Mouse (Mus musculus) layer of hippocampus, adult 18-20 months (tissue): ENCODE results near the gene Anks1. TPM values are rescaled to one million over a fixed set of nuclear protein-coding genes. Genes with fewer than 3 reads are reported as not detected.

Experiments
- DNase-seq, 2 experiments: peaks; one replicate each; pipeline ENCODE4 v3.0.0; 2022; ENCODE audit warnings: low spot score in 2 of 2
- total RNA-seq, 2 experiments: library from RNA; stranded (reverse); gene quantifications; 2 replicates each; pipeline ENCODE4 v1.2.3; 2021

Anks1 gene
- total RNA-seq, 2 experiments from 2014 or later = 37.2 to 41.4 TPM

DNA sequence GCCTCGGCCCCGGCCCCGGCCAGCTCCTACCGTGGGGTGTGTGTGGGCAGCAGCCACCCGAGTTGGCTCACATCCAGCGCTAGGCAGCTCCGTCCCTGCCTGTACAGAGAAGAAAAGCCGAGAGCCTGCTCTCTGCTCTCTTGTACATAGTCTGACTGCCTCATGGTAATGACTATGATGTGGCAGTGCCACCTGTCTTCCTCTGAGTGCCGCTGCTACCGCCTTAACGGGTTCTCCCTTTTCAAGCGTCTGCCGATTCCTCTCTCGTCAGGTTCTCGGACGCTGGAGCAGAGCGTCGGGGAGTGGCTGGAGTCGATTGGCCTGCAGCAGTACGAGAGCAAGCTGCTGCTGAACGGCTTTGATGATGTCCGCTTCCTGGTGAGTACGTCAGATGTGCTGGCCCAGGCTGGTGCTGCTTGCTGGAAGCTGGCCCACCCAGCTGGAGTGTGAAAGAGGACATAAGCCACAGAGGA is 133.2 kb downstream of the Anks1 start:
- peak; percentile 53 to 63 for DNase-seq

DNA sequence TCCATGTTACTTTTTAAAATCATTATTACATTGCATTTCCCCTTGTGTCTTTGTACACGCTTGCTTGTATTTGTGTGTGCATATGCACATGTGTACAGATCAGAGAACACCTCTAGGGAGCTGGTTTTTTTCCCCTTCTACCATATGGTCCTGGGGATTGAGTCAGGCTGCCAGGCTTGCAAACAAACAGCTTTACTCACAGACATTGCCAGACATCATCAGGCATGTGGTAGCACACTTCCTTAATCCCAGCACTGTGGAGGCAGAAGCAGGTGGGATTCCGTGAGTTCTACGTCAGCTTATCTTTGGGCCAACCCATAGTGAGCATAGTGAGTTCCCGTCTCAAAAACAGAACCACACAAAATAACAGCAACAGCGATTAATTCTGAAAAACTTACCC is 137.9 kb downstream of the Anks1 start:
- no peak for DNase-seq

DNA sequence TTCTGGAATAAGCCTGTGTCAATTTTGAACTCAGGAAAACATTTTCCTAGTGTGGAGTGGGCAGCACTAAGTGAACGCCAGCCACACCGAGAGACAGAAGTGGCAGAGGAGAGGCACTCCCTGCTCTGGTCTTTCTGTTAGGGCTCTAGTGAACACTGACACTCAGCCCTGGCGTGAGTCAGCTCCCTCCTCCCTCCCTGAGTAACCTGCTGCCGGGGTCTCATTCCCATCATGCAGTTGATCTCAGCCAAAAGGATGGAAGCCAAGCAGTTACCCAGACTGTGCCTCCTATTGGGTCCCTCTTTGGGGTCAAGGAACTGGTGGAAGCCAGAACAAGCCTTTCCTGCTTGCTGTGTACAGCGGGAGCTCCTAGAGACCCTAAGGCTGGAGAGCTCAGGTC is 138.4 kb downstream of the Anks1 start:
- DNase-seq = no peak

DNA sequence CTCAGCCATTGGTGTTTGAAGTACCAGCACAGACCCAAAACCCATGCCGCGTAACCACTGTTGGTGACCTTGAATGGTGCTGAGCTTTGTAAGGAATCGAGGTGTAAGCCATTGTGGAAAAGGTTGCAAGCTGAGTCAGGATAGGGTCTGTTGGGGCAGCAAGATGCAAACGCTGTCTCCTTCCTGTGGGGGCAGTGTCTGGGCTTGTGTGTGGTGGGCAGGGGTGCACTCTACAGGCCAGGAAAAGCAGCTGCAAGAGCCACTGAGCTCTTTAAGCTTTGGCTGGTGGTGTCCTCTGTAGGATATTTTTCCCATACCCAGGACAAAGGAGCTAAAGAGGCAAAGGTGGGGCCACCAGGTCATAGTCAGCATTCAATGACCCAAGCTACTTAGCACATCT is 139.3 kb downstream of the Anks1 start:
- DNase-seq = no peak

DNA sequence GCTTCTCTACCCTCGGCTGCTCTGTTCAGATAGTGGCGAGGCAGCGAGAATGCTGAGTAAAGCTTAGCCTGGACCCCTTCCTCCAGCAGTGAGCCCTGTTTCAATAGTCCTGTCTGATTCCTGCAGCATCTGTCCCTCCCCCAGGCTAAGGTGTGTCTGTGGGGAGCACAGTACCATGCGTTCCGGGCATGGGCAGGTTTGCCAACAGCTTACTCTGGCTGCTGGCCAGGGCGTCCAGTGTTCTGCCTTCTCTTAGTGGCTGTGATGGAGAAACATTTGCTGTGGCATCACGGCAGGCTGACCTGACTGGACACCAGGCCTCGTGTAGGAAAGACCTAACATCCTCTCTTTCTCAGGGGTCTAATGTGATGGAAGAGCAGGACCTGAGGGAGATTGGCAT is 141.1 kb downstream of the Anks1 start:
- no peak for DNase-seq

DNA sequence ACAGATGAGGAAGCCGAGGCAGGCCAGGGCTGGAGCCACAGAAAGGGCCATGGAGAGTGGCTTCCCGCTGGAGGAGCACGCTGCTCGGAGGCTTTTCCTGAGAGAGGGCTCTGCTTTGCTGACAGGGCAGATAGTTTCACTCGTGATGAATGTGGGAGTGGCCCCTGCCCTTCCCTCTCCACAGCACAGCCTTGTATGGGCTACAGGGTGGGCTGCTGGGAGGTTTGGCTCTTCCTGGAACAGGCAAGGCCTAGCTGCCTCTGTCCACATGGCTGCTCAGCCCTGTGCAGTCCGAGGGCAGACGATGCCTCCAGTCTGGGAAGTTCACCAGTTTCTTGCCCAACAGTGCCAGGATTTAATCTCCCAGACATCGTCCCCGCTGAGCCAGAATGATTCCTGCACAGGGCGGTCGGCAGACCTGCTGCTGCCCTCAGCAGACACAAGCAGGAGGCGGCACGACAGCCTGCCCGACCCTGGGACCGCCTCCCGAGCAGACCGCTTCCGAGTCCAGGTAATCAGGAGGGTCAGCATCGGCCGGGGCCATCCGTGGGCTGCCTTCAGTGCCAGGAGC is 143.3 kb downstream of the Anks1 start:
- no peak for DNase-seq

DNA sequence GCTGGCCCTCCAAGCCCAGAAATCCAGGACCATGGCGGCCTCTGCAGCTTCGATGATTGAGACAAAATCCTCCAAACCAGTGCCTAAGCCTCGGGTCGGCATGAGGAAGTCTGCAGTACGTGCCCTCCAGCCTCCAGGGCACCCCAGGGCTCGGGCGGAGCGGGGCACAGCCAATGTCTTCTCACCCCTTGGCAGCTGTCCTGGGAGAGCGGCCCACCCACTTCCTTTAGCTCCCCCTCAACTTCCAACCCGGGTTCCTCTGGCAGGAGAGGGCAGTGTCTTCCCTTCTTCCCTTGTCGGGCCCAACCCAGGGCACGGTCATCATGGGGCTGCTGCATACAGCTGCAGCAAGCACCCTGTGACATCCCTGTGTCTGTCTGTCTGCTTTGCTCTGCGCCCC is 149.2 kb downstream of the Anks1 start:
- DNase-seq = no peak

DNA sequence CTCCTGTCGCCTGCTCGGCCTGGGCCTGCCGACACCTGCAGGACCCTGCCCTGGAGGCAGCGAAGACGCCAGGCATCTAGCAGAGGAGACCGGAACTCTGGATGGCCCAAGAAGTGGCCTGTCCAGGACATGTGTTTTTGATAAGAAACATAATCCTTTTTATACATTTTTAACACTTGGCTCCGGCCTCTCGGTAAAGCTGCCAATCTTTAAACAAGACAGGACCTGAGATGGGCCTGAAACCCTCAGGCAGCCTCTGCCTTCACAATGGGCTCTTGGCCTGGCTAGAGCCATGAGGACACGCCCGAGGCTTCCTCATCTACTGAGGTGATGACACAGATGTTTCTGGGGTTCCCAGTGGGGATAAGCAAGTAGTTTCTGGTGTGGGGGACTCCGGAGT is 151.6 kb downstream of the Anks1 start:
- no peak for DNase-seq

DNA sequence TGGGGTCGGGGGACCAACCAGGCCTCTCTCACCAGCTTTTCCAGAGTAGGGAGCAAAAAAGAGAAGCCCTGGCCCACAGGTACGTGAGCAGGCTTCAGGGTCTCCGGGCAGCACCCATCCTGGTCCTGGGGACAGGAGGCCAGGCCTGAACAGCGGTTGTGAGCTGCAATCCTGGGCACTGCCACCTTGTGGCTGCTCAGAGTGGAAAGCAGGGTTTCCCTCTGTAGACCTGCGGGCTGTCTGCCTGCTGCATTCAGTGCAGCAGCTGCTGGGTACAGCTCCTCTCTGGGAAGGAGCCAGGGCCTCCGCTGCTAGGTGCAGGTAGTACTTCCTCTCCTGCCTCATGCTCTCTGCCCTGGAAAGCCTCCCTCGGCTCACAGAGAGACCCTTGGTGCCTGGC is 152.4 kb downstream of the Anks1 start:
- no peak for DNase-seq

DNA sequence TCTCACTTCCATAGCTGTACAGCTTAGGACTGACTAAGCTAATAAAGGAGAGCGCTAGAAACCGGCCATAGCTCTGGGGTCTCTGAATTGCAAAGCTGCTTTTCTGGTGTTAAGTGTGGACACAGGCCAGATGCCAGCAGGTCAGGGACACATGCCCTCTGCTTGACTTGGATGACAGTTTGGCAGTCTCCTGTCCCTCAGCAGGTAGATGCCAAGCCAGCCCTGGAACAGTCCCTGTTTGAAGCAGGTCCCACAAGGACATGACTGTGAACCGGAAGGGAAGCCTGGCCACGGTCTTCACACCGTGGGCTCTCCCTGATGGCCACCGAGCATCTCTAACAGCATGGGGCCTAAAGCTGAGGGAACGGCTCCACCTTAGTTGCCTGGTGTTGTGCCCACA is 153.6 kb downstream of the Anks1 start:
- no peak for DNase-seq

DNA sequence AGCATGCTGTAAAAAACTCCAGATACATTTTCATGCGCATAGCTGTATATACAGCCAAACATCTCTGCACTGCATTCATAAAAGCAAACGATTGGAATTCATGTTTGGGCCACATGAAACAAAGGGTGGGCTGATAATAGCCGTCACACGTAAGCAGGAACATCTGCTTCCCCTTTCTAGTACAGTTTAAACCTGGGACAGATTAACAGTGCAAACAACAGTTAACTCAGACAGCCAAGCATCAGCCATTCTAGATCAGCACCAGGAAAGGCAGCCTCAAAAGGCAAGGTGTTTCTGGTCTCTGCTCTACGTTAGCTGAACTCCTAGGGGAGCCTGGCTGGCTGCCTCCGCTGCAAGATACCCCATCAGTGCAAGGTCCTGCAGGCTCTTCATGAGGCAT is 154.1 kb downstream of the Anks1 start:
- DNase-seq = no peak

DNA sequence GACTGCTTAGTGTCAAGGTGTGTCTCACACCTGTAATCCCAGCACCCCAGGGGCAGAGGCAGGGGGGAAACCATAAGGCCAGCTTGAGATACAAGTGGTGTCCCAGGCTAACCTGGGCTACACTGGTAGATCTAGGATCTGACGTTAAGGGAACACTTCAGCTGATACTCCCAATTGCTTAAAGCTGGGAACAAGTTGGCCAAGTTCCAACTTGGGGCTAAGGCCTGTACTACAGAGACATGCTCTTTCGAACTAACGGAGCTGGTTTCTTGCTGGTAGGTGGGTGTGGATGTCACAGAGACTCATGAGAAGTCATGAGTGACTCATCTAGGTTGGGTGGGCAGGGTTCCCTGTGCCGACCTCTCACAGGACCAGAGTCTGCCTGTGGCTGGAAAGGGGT is 158.2 kb downstream of the Anks1 start:
- no peak for DNase-seq

DNA sequence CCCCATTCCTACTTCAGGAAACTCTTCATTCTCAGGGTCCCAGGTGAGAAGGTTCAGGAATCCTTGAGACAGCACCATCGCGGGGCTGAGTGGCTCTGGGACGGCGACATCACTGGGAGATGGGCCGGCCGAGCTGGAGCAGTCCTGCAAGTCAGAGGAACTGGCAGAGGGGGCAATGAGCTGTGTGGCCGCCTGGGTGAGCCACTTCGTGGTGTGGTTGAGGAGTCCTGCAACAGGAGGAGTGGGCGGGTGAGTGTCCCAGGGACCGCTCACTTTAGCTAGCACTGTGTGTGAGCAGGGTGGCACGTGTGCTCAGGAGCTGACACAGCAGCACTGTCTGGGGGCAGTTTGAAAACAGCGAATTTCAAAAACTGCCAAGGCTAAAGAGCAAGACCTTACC is 160.3 kb downstream of the Anks1 start:
- no peak for DNase-seq

DNA sequence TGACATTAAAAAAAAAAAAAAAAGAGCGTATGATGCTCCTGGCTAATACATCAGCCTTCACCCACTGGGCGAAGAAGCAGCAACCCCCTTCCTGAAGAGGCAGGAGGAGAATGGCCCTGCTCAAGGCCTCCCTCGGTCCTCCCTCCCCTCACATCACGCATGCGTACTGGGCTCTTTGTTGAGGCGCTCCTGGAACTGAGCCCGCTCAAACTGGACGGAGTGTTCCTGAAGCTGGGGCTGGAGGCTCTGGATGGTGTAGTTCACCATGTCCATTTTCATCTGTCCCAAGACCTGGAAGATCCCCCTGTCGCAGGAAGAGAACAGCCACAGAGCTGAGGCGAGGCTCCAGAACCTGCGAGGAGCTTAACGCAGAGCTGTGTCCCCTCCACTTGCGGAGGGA is 161.2 kb downstream of the Anks1 start:
- no peak for DNase-seq

DNA sequence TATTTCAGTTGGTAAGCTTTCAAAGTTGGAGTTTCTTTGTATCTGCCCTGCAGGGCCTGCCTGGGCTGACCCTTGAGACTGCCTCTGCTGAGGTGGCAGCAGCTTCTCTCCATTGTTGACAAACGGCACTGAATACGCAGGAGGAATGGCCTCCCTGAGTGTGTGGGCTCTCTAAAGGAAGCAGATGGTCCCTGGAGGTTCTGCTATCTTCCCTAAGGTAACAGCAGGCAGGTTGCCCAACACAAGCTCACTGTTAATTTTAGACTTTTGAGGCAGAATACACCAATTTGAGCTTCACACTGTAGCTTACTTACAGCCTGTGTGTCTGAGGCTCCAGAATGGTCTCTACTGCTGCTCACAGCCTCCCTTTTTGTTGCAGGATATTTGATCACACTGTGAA is 163.6 kb downstream of the Anks1 start:
- DNase-seq = no peak

DNA sequence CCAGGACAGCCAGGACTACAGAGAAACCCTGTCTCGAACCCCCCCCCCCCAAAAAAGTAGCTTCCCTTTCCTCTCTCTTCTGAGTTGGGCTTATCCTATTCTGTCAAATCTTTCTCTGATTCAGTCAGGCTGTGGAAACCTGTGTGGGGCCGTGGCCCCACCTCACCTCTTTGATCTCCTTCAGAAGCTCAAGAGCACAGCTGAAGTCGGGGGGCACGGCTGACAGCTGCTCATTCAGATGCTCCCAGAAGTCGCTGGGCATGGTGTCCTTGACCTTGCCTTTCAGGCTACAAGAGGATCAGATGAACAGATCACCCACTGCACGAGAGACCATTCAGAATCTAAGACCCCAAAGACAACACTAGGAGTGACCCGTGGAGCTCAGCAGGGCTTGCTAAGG is 165.4 kb downstream of the Anks1 start:
- DNase-seq = no peak

DNA sequence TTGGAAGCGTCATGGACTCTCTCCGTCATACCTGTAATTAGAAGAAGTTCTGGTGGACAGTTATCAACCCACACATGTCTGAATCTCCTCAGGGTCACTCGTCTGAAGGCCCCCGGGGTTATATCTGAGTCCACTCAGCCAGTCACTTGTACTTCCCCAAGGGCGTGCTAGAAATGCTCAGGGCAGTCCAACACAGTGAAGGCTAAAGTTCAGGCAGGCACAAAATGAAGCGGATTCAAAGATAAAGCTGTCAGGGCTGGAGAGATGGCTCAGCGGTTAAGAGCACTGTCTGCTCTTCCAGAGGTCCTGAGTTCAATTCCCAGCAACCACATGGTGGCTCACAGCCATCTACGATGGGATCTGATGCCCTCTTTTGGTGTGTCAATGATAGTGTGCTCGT is 168.9 kb downstream of the Anks1 start:
- no peak for DNase-seq

DNA sequence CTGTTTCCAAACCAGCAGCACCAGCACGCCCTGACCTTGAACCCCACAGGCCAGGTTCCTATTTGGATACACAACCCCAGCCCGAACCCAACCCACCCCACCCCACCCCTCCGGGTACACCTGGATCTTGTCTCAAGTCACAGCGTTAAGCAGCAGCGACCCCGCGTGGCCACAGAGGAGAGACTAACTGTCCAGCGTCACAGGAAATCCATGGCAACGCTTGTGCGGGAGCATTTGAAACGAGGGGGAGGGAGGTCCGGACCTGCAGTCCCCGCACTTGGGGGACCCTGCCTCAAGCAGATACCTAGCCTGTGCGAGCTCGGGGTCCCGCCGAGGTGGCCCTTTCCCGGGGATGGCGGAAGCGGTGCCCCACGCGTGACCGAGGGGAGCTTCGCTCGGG is 170.5 kb downstream of the Anks1 start:
- DNase-seq = peak; percentile 70 to 88

DNA sequence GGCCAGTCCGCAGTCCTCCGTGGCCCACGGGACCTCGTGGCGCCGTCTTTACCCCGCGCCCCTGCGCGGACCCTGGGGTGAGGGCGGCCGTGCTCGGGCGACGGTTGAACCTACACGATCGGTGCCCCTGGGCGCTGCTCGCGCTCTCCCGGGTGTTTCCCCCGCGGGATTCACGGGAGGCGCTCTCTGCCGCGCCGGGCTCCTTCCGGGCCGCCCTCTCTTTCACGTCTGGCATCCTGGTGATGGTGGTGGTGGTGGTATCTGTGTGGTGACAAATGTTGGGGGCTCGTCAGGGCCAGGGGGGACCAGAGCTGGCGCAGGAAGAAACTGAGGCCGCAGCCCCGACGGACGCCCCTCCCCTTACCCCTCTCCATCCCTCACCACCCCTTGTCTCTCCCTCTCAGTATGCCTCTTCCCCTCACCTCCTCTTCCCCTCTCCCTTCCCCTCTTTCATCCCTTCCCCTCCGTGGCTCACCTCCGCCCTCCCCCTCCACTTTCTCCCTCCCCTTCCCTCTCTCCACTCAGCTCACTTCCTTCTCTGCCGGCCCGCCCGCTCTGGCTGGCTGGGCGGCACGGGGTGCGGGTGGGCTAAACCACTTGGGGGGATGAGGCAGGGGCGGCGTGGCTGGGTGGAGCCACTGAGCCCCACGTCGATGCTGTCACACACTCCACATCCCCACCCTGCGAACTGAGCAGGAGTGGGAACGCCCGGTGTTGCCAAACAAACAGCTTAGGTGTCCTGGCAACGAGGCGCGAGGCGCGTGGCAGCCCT is 171.1 kb downstream of the Anks1 start, which contains the start of gene Tcp11:
Gene Tcp11, minus strand, starts transcription at position 595 of the 772 bp plus-strand sequence.
- peak; percentile 35 to 41 for DNase-seq

DNA sequence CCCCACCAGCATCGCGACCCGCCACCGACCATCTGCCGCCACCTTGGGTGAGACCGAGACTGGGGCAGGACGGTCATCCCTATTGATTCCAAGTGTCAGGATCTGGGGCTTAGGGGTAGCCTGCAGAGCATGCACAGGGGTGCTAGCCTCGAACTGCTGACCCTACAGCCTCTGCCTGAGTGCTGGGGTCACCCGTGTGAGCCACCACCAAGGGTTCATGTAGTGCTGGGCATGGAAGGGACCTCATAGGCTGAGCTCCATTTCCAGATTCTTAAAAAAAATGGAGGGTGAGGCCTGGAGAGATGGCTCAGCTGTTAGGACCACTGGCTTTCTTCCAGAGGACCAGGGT is 171.7 kb downstream of the Anks1 start:
- no peak for DNase-seq

DNA sequence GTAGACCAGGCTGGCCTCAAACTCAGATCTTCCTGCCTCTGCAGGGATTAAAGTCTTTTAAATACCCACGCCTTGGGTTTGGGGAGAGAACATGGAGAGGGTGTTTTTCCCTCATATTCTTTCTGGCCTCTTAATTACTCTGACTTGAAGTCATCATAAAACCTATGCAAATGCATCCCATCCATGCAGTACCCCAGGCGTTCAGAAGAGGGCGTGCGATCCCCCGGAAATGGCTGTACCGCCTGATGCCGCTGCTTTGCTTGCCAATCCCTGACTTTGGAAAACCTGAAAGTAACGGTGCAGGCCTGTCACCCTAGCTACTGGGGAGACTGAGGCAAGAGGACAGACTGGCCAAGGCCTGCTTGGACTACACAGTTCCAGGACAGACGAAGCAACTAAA is 172.3 kb downstream of the Anks1 start:
- no peak for DNase-seq

DNA sequence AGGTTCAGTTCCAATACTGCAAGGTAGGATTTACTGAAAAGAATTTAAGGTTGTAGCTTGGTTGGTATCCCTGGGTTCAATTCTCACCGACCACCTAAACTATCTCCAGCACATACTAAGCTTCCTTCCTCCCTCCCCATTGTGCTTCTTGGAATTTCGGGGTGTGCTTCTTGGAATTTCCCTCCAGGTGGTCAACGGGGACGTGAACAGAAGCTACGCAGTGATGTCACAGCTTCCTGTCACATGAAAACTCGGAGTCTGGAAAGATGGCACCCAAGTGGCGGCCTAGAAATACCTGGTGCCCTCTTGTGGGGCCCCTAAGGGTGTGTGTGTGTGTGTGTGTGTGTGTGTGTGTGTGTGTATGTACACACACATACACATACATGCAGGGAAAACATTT is 172.8 kb downstream of the Anks1 start:
- DNase-seq = no peak

DNA sequence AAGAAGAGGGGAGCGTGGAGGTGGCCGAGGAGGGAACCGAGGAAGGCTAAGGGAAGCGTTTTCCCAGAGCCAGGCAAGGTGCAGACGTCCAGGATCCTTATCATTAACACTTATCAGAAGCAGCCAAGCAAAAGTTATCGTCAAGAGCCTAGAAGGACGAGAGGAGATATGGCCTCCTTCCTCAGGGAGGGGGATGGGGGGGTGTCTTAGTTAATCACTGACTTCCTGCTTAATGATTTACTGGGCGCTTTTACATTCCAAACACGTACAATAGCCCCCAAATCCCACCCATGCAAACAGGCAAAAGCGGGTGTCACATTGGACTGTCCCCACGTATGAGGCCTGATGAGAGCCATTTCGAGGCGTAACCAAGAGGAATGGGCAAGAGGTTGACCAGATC is 173.8 kb downstream of the Anks1 start:
- DNase-seq = no peak
